Mouse (Mus musculus) splenic B cell, adult 2 months (primary cell): ENCODE results near the gene 1700037H04Rik.

Source experiments
- DNase-seq: peaks from one replicate; pipeline ENCODE4 v3.0.0-alpha.2; 2011; ENCODE audit warnings: low read depth, low spot score
- H3K27me3 ChIP-seq: 2 replicates; pipeline ENCODE4 v1.6.1; 2012; ENCODE audit warnings: mild to moderate bottlenecking, low read length, moderate library complexity, mixed read lengths; ENCODE audit not compliant: control insufficient read depth, poor library complexity, insufficient read depth, severe bottlenecking
- H3K36me3 ChIP-seq: 2 replicates; pipeline ENCODE4 v1.6.1; 2012; ENCODE audit warnings: mild to moderate bottlenecking, low read length, moderate library complexity, mixed read lengths; ENCODE audit not compliant: control insufficient read depth, poor library complexity, insufficient read depth, severe bottlenecking

1700037H04Rik gene

DNA sequence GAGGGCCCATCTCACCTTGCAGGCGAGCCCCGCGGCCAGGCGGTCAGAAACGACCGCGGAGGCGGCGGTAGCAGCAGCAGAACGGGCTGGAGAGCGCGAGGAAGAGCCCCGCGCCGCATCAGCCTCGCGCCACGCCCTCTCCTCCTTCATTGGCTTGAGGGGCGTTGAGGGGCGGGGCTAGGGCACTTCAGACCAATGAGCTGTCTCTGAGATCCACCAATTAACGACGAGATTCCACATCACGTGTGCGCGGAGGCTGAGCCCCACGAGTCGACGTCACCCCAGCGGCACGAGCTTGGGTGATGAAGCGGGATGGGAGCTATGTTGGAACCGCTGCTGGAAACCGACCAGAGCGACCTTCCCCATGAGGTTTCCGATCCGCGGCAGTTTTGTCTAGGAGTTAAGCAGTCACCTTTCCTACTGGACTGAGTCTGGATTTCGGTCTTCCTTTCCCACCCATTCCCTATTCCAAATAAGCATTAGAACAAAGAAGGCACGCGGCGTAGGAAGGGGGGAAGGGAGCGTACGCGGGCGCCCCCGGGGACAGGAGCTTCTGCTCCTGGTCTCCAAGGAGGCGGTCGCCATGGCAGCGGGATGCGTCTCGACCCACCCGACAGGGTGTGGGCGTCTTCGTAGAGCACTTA lies at the start of gene 1700037H04Rik:
TSS of gene 1700037H04Rik (minus strand) at position 144 of the 644 bp plus-strand sequence.
- Histone ChIP-seq H3K36me3 (no peaks in the 10 kb centered on the region), H3K27me3 (no peaks in the 10 kb centered on the region)
- DNase-seq = peak; percentile 99

DNA sequence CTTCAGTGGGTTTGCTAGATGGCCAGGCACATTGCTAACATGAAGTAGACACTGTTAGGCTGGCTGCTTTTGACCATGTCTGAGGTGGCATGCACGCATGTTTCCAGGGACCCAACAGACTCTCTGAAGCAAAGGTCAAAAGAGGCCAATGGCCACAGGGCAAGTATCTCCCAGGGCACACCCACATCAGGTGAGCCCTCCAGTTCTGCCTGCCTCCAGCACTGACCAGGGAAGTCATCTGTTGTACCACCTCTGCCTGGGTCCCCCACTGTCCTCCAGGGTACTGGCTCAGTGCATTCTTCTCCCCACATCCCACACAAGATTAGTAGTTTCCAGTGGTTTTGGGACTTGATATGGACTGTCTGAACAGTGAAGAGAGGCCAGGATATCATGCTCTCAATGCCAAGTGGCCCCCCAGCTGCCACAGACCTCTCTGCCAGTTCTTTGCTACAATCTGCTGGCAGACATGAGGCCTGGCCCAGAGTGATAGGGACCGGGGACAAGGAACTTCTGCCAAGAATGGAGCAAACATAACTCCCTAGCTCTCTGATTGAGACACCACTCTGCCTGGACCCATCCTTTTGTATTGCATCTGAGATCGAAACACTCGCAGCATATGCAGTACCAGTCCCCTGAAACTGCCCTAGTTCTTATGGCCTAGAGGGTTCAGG lies 49.4 kb upstream of the 1700037H04Rik start:
- DNase-seq = no peak
- Histone ChIP-seq H3K27me3 (no peaks in the 10 kb centered on the region), H3K36me3 (no peaks in the 10 kb centered on the region; the same call in 1 of the 2 replicates)

DNA sequence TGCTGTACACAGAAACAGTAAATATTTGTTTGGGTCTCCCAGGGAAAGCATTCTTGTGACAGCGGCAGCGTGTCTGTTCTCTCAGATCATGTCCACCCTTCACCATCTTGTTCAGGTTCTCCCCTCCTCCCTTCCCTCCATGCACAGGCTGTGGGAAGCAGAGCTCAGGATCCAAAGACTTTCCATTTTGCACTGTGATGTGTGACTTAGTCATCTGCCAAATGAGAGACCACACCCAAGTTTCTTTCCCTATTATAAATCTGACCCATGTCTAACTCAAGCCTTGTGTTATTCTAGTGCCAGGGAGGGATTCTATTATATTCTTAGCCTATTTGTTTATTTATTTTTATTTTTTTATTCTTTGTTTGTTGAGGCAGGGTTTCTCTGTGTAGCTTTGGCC lies 48.5 kb upstream of the 1700037H04Rik start:
- DNase-seq = no peak
- no peaks in the 10 kb centered on the region for H3K27me3 ChIP-seq

DNA sequence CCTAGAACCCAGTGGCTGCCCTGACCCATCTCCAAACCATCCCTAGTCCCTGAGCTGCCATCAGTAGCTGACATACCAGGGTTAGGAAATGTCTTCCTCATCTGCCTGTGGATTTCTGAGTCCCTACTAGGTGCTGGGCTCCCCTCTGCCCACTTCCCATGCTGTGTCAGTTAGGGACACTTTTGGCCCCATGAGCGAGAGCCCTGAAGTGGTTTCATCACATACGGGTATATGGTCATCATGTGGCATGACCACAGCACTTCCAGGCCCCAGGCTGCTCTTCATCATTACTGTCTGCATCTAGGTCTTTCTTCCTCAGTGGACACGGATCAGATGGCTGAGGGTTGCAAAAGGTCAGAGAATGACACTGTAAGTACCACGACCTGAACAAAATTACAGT lies 46.9 kb upstream of the 1700037H04Rik start, which contains the start of gene Ap5s1:
TSS of gene Ap5s1 (plus strand) at position 301 of the 400 bp plus-strand sequence.
- DNase-seq = no peak
- no peaks in the 10 kb centered on the region for H3K36me3 ChIP-seq
- no peaks in the 10 kb centered on the region for H3K27me3 ChIP-seq

More for the DNA sequence above, 48.5 kb upstream of the 1700037H04Rik start:
- no peaks in the 10 kb centered on the region; the same call in 1 of the 2 replicates for H3K36me3 ChIP-seq

DNA sequence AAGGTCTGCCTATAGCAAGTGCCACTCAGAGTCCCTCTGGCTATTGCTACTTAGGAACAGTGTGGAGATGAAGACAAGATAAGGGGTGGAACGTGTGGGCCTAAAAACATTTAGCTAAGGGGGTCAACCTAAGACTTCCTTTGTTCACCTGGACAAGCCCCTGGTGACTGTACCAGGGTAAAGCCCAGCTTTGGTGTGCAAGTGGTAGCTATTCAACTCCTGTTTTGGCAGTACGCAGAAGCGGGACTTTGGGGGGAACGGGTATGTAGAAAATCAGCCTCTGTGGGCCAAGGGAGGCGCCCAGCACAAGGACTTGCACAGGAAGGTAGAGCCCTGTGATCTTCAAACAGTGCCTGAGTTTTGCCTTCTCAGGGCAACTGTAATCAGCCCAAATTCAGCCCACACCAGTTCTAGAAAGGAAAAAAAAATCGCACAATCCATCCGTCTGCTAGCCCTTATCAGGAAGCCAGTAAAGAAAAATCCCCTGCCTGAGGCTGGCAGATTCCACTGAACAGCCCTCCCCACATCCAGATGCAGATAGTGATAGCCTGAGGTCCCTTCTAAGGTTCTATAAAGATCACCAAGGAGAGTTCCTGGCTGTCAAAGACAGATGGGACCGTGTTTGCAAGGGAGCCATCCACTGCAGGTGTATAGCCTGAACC lies 45.8 kb upstream of the 1700037H04Rik start:
- no peaks in the 10 kb centered on the region for H3K27me3 ChIP-seq
- H3K36me3 ChIP-seq = no peaks in the 10 kb centered on the region
- DNase-seq = no peak

DNA sequence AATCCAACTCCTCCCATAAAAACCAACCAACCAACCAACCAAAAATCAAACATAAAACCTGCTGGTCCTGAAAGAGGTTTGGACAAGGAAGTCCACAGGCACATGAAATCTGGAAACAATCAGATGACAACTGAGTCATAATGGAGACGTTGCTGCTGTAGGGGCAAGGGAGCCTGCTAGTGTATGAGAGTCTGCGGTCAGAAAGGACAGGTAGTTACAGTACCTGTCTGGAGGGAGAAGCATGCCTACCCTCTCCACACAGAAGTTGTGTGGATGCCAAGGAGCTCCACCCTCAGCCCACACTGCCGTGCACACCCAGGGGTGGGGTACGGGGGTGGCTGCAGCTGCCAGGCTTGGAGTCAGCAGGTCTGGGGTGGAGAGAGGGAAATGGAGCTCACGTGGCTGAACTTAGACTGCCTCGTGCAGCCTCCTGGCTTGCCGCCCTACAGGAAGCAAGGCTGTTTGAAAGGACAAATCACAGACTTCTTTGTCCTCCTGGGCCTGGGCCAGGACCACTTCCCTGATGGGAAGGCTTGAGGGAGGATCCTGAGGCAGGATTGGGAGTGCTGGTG lies 44.6 kb upstream of the 1700037H04Rik start:
- H3K27me3 ChIP-seq = no peaks in the 10 kb centered on the region
- peak; percentile 22 for DNase-seq
- no peaks in the 10 kb centered on the region for H3K36me3 ChIP-seq

DNA sequence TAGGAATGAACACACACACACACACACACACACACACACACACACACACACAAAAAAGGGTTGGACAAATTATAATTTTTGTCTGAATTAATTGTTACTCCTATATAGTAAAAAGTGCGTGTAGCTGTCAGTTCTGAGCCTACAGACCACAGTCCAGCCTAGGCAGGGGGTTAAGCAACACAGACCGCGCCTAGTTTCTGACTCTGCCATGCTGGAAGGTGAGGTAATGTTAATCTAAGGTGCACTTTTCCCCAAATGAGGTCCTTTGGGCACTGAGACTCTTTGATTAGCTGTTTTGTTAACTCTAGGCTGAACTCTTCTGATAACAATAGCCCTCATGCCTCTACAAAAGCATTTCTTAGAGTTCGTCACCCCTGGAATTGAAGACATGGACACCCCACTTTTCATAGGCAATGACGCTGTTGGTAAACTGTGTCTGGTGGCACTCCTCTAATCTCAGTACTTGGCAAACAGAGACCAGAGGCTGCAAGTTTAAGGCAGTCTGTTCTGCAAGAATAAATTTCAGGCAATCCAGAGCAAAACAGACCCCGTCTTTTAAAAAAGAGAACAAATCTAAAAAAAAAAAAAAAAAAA lies 44.0 kb upstream of the 1700037H04Rik start:
- no peaks in the 10 kb centered on the region for H3K27me3 ChIP-seq

DNA sequence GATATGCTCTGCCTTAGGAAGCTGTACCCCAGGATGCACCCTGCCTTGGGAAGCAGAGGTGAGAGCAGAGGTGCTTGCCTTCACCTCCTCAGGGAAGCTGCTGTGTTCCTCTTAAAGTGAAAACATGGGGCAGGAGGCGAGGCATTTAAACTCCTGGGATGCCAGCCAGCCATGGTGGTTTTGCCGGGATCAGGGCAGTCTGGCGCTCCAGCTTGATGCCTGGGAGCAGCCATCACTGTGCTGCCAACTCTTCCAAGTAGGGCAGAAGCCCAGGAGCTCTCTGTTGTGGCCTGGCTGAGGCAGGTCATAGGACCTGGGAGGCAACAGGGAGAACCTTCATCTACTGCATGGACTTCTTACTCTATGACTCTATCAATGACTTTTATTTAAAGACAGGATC lies 41.4 kb upstream of the 1700037H04Rik start:
- DNase-seq = no peak
- no peaks in the 10 kb centered on the region for H3K27me3 ChIP-seq
- H3K36me3 ChIP-seq = peaks cover 8% of the 10 kb centered on the region; the same call in 1 of the 2 replicates

More for the DNA sequence above, 44.0 kb upstream of the 1700037H04Rik start:
- DNase-seq = no peak
- peaks cover 3% of the 10 kb centered on the region; the same call in 1 of the 2 replicates for H3K36me3 ChIP-seq

DNA sequence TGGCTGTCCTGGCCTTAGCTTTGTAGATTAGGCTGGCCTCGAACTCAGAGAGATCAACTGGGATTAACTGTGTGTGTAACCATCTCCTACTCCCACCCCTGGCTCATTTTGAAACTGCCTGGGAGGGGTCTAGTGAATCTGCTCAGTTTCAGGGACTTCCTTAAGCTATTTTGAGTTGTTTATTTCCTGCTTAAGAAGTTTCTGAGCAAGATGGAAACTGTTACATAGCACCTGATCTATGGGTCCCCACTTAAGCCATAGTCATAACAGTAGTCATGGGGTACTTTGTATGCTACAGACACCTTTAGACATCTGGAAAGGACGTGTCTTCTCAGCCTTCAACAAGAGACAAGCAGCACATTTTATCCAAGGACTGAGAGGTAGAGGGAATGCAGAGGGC lies 40.8 kb upstream of the 1700037H04Rik start:
- H3K27me3 ChIP-seq = no peaks in the 10 kb centered on the region
- peaks cover 9% of the 10 kb centered on the region; the same call in 1 of the 2 replicates for H3K36me3 ChIP-seq
- DNase-seq = no peak

DNA sequence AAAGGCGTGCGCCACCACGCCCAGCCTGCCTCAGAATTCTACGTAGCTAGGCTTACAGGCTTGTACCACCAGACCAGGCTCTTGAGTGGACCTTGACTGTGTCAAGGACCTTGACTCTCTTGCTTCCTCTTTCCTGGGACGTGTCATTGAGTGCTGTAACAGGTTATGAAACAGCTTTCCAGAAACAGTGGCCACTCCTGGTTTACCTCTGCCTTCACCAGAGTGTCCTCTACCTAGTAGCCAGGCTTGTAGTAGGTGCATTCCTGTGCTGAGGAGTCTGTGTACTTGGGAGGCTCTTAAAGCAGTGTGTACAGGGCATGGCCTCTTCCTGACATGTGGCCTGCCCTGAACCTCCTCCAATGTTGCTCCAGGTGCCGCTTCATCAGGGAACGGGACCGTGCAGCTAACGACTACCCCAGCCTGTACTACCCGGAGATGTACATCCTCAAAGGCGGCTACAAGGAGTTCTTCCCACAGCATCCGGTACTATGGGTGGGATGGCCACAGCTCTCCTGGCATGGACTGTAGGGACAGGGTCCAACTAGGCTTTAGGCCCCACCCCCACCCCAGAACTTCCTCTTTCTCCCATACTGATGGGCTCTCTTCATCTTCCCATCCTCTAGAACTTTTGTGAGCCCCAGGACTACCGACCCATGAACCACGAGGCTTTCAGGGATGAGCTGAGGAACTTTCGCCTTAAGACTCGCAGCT lies 36.9 kb upstream of the 1700037H04Rik start:
- peaks cover 13% of the 10 kb centered on the region; the same call in 1 of the 2 replicates for H3K36me3 ChIP-seq
- no peak for DNase-seq
- H3K27me3 ChIP-seq = no peaks in the 10 kb centered on the region

DNA sequence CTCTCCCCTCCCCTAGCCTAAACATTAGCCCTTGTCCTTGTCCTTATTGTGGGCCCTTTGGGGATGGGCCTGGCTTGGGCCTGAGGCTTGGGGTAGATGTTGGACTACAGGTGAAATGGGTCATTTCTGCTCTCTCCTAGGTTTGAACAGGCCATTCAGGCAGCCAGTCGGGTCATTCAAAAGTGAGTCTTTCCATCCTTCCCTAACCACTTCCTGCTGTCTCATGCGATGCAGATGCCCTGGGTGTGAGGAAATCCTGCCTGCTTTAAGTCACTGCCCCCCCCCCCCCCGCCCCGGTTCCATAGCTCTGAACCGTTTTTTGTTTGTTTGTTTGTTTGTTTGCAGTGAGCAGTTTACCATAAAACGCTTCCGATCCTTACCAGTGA lies 31.1 kb upstream of the 1700037H04Rik start:
- Histone ChIP-seq H3K27me3 (no peaks in the 10 kb centered on the region), H3K36me3 (peaks cover 4% of the 10 kb centered on the region; the same call in 1 of the 2 replicates)
- DNase-seq = peak; percentile 53

DNA sequence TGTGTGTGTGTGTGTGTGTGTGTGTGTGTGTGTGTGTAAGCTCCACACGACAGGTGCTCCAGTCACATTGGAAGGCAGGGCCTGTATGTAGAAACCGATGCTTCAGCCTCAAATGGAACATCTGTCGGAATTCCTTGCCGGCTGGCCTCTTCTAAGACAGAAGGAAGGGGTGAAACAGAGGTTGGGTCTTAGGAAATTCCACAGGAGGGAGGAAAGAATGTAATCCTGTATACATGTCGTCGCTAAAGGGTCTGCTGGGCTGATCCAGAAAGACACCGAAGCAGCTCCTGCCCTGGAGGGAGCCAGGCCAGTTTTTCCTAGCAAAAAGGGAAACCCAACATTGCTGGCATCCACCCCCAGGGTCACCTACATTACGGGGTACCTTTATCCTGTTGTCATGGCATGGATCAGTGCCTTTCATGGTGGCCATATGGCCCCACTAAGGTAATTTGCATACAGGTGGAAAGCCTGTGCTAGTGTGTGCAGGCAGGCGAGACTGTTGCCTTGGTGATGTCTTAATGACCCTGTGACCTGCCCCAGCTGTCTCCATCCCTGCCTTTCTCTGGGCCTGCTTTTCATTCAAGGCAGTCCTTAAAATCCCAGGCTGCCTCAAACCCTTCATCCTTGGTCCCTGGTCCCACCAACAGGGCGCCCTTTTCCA lies 30.6 kb upstream of the 1700037H04Rik start:
- Histone ChIP-seq H3K27me3 (no peaks in the 10 kb centered on the region), H3K36me3 (peaks cover 3% of the 10 kb centered on the region; the same call in 1 of the 2 replicates)
- peak; percentile 89 for DNase-seq

DNA sequence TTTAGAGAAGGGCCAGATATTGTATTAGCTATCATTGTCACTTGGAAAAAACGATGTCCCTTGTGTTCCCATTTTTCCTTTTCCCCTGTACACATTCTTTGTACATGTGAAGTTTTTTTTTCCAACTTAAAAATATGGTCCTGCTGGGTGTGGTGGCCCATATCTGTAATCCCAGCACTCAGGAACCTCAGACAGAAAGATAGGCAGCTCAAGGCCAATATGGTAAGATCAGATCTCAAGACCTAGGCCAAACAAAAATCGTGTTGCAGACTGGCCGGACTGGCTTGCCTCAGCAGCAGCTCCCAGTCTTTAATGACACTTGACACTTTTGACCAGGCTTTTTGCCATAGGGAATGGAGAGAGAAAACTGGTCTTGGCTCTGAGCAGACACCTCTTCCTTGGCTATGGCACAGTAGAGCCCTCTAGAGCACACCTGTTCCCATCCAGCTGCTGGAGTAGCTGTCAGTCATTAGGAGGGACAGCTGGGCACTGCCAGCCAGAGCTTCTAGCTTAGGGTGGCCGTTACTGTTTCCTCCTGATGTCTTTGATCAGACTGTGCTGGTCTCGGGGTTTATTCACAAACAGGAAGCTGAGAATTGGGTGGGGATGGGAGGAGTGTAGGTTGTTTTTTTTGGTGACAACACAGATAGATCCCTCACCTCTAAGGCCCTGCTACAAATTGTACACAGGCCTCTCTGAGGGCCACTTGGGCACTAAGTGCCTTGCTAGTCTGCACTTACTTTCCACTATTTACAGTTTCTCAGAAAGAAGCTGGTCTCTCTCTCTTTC lies 29.8 kb upstream of the 1700037H04Rik start:
- Histone ChIP-seq H3K27me3 (no peaks in the 10 kb centered on the region), H3K36me3 (peaks cover 3% of the 10 kb centered on the region; the same call in 1 of the 2 replicates)
- DNase-seq = peak; percentile 56
